Mouse (Mus musculus) liver, embryonic 11.5 days (tissue): ENCODE results near the gene Rft1. TPM values are rescaled to one million over a fixed set of nuclear protein-coding genes. Genes with fewer than 3 reads are reported as not detected.
A peak's percentile ranks its signal among the peaks of the same experiment; 100 is the strongest.

Source experiments
- ATAC-seq: fragments of 200-750 bp; cut with Nextera tagmentation; replicated peaks from 2 replicates; pipeline ENCODE4 v1.8.0; 2017; ENCODE audit warnings: moderate number of reproducible peaks, mild to moderate bottlenecking, moderate TSS enrichment, moderate library complexity; ENCODE audit not compliant: low FRiP score
- DNase-seq: peaks from one replicate; pipeline ENCODE4 v3.0.0-alpha.2; 2017; ENCODE audit warnings: low spot score
- H3K27ac ChIP-seq: fragments of 300-500 bp; sonication (generic); 2 replicates; pipeline ENCODE4 v1.5.1; 2014; ENCODE audit warnings: mild to moderate bottlenecking, low read depth, low read length, control low read depth
- H3K27me3 ChIP-seq: fragments of 300-500 bp; sonication (generic); replicated peaks from 2 replicates; pipeline ENCODE4 v1.6.1; 2014; ENCODE audit warnings: low read length, mixed read lengths; ENCODE audit not compliant: control insufficient read depth, insufficient read depth
- H3K36me3 ChIP-seq: fragments of 300-500 bp; sonication (generic); 2 replicates; pipeline ENCODE4 v1.6.1; 2014; ENCODE audit warnings: mild to moderate bottlenecking, low read length, moderate library complexity, mixed read lengths; ENCODE audit not compliant: control insufficient read depth, insufficient read depth
- H3K4me1 ChIP-seq: fragments of 300-500 bp; sonication (generic); replicated peaks from 2 replicates; pipeline ENCODE4 v1.6.1; 2014; ENCODE audit warnings: low read length, mixed read lengths; ENCODE audit not compliant: control insufficient read depth, insufficient read depth
- H3K4me2 ChIP-seq: fragments of 300-500 bp; sonication (generic); 2 replicates; pipeline ENCODE4 v1.6.1; 2014; ENCODE audit warnings: mild to moderate bottlenecking, control low read depth, moderate library complexity
- H3K4me3 ChIP-seq: fragments of 300-500 bp; sonication (generic); 2 replicates; pipeline ENCODE4 v1.5.1; 2014; ENCODE audit warnings: low read depth, low read length, control low read depth
- H3K9ac ChIP-seq: fragments of 300-500 bp; sonication (generic); 2 replicates; pipeline ENCODE4 v1.6.1; 2014; ENCODE audit warnings: low read depth, low read length, control low read depth
- H3K9me3 ChIP-seq: fragments of 300-500 bp; sonication (generic); 2 replicates; pipeline ENCODE4 v1.6.1; 2016; ENCODE audit warnings: low read length, inconsistent platforms, mixed read lengths; ENCODE audit not compliant: control insufficient read depth
- WGBS: fragments of 180-500 bp; shearing (Covaris S2); extraction: QIAGEN DNeasy Blood & Tissue Kit; methylation state at CpG from one replicate; pipeline ENCODE4 v1.1.7; 2014; 5-methylcytosine and 5-hydroxymethylcytosine counted together
- polyA plus RNA-seq: library from polyadenylated mRNA; unstranded; fragments of >200 nt; fragmentation: Nextera tagmentation; extraction: Ambion mirVana; gene quantifications from 2 replicates; pipeline ENCODE4 v1.2.1, GENCODE M21; 2014

Rft1 gene
- polyA plus RNA-seq, 1 experiment from 2014 or later: 9.7 TPM

- WGBS: under 1% methylated on average over 65 of the region's 71 CpGs
- Histone ChIP-seq H3K4me2 (peak within 1 kb of the TSS; percentile 84), H3K27me3 (no peaks in the 10 kb centered on the region), H3K9ac (peak within 1 kb of the TSS; percentile 77), H3K4me1 (peaks cover 34% of the 10 kb centered on the region), H3K9me3 (no peaks in the 10 kb centered on the region), H3K27ac (peak within 1 kb of the TSS; percentile 59), H3K36me3 (no peaks in the 10 kb centered on the region), H3K4me3 (peak within 1 kb of the TSS; percentile 74)
- ATAC-seq (peak; percentile 77), DNase-seq (peak; percentile 87)
These were observed 28.1 kb upstream of the Rft1 start, which contains the start of gene Prkcd for GRCm38 (mm10) chr14:30625856-30626726. Gene Prkcd, minus strand, starts transcription at chr14:30626210.

- 37% methylated on average over 12 of the region's 12 CpGs for WGBS
- Histone ChIP-seq H3K27ac (peak overlapping the region; percentile 30), H3K27me3 (no peaks in the 10 kb centered on the region), H3K9ac (peak overlapping the region; percentile 77), H3K4me3 (peak overlapping the region; percentile 74), H3K9me3 (no peaks in the 10 kb centered on the region), H3K4me2 (peak overlapping the region; percentile 84), H3K4me1 (peaks cover 27% of the 10 kb centered on the region), H3K36me3 (no peaks in the 10 kb centered on the region)
- ATAC-seq: no peak
- DNase-seq: no peak
These were observed 27.1 kb upstream of the Rft1 start for GRCm38 (mm10) chr14:30626756-30627742.

- no peak overlapping the region for H3K9ac ChIP-seq
- H3K4me2 ChIP-seq: no peak overlapping the region
- H3K4me1 ChIP-seq: peaks cover 23% of the 10 kb centered on the region
- no peaks in the 10 kb centered on the region for H3K9me3 ChIP-seq
- DNase-seq: no peak
- H3K36me3 ChIP-seq: no peaks in the 10 kb centered on the region
- no peak for ATAC-seq
- no peaks in the 10 kb centered on the region for H3K27me3 ChIP-seq
- no peak overlapping the region for H3K4me3 ChIP-seq
- no peak overlapping the region for H3K27ac ChIP-seq
- WGBS: 75% methylated on average over 5 of the region's 5 CpGs
These were observed 25.9 kb upstream of the Rft1 start for GRCm38 (mm10) chr14:30628235-30628634.

DNA sequence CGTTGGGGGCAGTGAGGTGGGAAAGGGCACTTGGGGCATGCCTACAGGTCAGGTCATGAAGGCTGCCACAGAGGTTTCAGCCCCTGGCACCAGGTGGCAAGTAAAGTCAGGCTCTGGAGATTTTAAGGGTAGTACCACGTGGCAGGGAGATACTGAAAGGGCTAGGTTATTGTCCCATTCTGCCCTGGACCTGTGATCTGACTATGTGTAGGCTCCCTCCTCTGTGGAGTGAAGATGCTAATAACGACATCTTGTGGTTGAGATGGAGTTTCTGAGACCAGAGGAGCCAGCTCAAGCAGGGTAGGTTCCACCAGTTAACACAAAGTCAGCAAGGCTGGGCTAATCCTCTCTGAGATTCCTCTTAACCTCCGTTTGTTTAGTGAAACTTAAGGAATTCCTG lies 24.3 kb upstream of the Rft1 start:
- ATAC-seq (no peak), DNase-seq (no peak)
- no peak overlapping the region for H3K4me2 ChIP-seq
- WGBS: 54% methylated on average over 4 of the region's 4 CpGs
- H3K27ac ChIP-seq: no peak overlapping the region
- no peak overlapping the region for H3K9ac ChIP-seq
- no peaks in the 10 kb centered on the region for H3K27me3 ChIP-seq
- no peaks in the 10 kb centered on the region for H3K36me3 ChIP-seq
- no peak overlapping the region for H3K4me3 ChIP-seq
- peaks cover 8% of the 10 kb centered on the region for H3K4me1 ChIP-seq
- H3K9me3 ChIP-seq: no peaks in the 10 kb centered on the region

DNA sequence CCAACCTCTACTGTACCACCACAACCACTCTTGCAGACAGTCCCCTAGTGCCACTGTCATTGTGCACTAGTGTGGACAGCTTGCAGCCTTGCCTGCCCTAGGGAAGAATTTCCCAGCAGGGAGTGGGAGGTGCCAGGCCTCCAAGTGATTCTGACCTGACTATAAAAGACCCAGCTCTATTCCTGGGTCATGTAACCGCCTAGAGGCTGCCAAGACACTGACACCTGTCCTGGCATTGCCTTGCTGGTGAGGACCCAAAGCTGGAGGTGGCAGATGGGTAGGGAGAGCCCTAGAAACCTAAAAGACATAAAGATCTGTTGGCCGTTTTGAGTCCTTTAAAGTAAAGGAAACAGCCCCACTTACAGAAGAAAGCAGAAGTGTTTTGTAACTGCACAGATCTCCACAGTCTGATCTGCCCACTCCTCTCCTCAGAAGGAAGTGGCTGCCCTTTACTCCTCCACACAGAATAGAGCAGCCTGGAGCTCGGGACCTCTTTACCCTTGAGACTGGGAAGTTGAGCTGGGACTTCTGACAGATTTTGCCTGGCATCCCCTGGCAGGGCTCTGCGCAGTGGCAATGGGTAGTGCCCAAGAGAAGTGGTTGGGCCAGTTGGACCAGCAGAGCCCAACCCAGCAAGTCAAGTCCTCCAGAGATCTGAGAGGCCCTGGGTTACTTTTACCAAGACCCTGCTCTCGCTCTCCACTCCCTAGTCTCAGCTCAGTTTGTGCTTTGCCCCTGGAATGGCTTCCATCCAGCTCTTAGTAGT lies 23.2 kb upstream of the Rft1 start:
- Histone ChIP-seq H3K36me3 (no peaks in the 10 kb centered on the region), H3K4me3 (no peak overlapping the region), H3K27me3 (no peaks in the 10 kb centered on the region), H3K27ac (no peak overlapping the region), H3K4me1 (peaks cover 6% of the 10 kb centered on the region; the same call in 1 of the 2 replicates), H3K9me3 (no peaks in the 10 kb centered on the region), H3K4me2 (no peak overlapping the region), H3K9ac (no peak overlapping the region)
- ATAC-seq (no peak), DNase-seq (no peak)
- 53% methylated on average over 5 of the region's 5 CpGs for WGBS

DNA sequence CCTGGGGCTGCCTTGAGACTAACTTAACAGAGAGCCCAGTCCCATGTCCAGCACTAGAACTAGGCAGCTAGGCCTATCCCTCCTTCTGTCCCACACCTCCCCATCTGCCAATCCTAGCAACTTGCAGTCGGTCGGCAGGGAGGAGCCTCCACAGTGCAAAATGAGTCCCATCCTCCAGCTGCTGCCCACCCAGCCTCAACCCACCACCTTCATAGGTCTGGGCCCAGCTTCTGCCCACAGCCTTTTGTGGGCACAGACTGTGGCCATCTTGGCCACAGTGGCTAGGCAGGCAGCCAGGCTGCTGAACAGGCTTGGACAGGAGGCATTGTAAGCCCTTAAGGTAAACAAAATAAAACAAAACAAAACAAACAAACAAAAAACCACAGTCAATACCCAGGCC lies 22.3 kb upstream of the Rft1 start:
- Histone ChIP-seq H3K9ac (0 out of 2 replicates have a peak overlapping the region, but pooled peaks have one; percentile 8), H3K9me3 (no peaks in the 10 kb centered on the region), H3K27me3 (no peaks in the 10 kb centered on the region), H3K4me2 (no peak overlapping the region), H3K4me1 (peaks cover 1% of the 10 kb centered on the region; the same call in 1 of the 2 replicates), H3K36me3 (no peaks in the 10 kb centered on the region), H3K4me3 (no peak overlapping the region), H3K27ac (no peak overlapping the region)
- 76% methylated on average over 2 of the region's 2 CpGs for WGBS
- ATAC-seq (no peak), DNase-seq (no peak)

DNA sequence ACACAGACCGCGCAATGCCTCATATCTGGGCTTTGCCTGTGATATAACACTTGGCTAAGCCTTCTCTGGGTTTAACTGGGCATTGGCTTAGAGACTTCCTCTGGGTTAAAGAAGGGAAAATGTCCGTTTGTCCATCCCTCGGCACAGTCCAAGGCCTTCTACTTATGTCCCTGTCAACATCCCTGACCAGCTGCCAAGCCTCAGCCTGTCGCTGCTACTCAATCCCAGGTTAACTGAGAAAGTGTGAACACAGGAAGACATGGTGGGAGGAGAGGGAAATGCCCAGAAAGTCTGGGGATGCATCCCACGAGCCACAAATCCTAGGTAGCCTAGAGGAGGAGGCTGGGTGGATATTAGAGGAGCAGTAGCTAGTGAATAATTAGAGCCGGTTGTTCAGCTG lies 20.5 kb upstream of the Rft1 start:
- Histone ChIP-seq H3K4me2 (no peak overlapping the region), H3K4me1 (no peaks in the 10 kb centered on the region; the same call in 1 of the 2 replicates), H3K27ac (no peak overlapping the region), H3K9me3 (no peaks in the 10 kb centered on the region), H3K27me3 (no peaks in the 10 kb centered on the region), H3K4me3 (no peak overlapping the region), H3K9ac (no peak overlapping the region), H3K36me3 (no peaks in the 10 kb centered on the region)
- ATAC-seq (no peak), DNase-seq (no peak)
- 77% methylated on average over 7 of the region's 7 CpGs for WGBS

DNA sequence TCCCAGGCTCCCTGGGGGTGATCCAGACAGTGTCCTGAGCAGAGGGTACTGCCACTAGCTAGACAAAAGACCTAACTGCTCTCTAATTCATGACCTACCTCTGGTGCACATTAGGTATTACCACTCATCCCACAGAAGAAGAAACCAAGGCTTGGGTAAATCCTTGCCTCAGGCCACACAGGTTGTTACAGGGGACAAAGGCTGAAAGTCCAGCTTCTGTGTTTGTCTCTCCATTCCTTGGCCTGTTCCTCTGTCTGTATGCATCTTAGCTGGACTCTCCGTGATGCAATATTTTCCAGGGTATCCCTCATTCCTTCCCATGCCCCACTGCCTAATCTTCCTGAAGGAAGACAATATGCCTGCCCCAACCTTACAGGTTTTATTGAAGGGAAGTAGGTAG lies 19.7 kb upstream of the Rft1 start:
- H3K36me3 ChIP-seq: no peaks in the 10 kb centered on the region
- no peaks in the 10 kb centered on the region for H3K9me3 ChIP-seq
- DNase-seq (no peak), ATAC-seq (no peak)
- no peaks in the 10 kb centered on the region for H3K27me3 ChIP-seq
- H3K4me3 ChIP-seq: no peak overlapping the region
- H3K4me1 ChIP-seq: no peaks in the 10 kb centered on the region; the same call in 1 of the 2 replicates
- 83% methylated on average over 1 of the region's 1 CpGs for WGBS
- H3K27ac ChIP-seq: no peak overlapping the region
- H3K4me2 ChIP-seq: no peak overlapping the region
- no peak overlapping the region for H3K9ac ChIP-seq
